Mouse (Mus musculus) layer of hippocampus, postnatal 14 days (tissue): ENCODE data around the gene Lin7c. TPM values are rescaled to one million over a fixed set of nuclear protein-coding genes. Genes with fewer than 3 reads are reported as not detected.
"Not testable (repeated sequence)": the region's sequence is repeated elsewhere in the genome, so short reads cannot be mapped to it uniquely, and the experiment has no call there.

Experiments
- DNase-seq, 2 experiments: peaks; one replicate each; pipeline ENCODE4 v3.0.0; 2021 to 2022; ENCODE audit warnings: low spot score in 2 of 2, mixed read lengths in 1 of 2
- long read RNA-seq, 2 experiments: library from polyadenylated mRNA; stranded (forward); transcript quantifications; one replicate each; pipeline ENCODE4 v2.0.0; 2021
- total RNA-seq, 2 experiments: library from RNA; stranded (reverse); gene quantifications; 2 replicates each; pipeline ENCODE4 v1.2.3; 2021

Gene Lin7c
- total RNA-seq = 100 to 1,000 TPM; 109 to 116 TPM
- long read RNA-seq, experiment 1, full-length matches to known transcripts = 91 of 109 reads
- long read RNA-seq, experiment 1, partial matches to known transcripts = 6 of 109 reads
- long read RNA-seq, experiment 1, other reads (novel, unspliced or antisense) = 12 of 109 reads
- long read RNA-seq, experiment 2, full-length matches to known transcripts = 105 of 120 reads
- long read RNA-seq, experiment 2, partial matches to known transcripts = 14 of 120 reads
- long read RNA-seq, experiment 2, other reads (novel, unspliced or antisense) = 1 of 120 reads

GRCm38 (mm10) chr2:109890597-109890996 lies at the start of gene Lin7c:
TSS of gene Lin7c (plus strand) at chr2:109890853.
- peak; percentile 92 to 96 for DNase-seq

- DNase-seq = no peak
Measured at GRCm38 (mm10) chr2:109846401-109846800, 44.3 kb upstream of the Lin7c start.

- no peak for DNase-seq
Measured at GRCm38 (mm10) chr2:109848305-109848704, 42.3 kb upstream of the Lin7c start.

DNA sequence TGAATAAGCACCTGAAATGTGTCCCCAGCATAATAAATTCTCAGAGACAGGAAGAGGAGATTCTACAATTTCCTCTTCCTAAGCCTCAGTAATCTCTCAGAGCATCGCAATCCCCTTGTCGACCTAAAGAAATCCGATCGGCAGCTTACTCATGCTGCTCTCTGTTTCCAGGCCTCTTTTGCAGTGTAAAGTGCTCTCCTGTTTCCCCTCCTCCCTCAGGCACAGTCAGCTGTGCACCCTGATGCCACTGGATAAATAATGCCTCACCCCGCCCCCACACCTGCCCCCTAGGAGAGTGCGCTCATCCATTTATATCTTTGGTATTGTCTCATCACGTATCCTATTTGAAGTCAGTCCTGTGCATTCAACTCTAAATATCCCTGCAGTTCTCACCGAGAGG lies 41.9 kb upstream of the Lin7c start:
- no peak for DNase-seq

DNA sequence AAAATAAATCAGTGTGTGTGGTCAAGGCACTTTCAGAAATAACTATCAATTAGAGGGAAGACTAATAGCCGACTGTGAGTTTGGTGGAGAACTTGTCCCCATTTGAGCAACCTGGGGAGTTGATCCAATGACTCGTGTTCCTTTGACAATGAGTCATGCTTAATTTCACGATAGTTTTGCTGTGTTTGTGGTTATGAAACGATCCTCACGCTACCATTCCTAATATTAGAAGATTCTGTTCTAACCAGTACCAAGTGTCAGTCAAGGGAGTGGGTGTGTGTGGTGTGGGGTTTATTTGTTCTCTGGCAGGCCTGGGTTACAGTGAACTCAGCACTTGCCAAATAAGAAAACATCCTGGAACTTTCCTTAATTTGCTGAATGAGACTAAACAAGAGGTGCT lies 35.1 kb upstream of the Lin7c start:
- no peak for DNase-seq

GRCm38 (mm10) chr2:109859671-109860070 lies 31.0 kb upstream of the Lin7c start:
- peak; percentile 14 to 66 for DNase-seq

GRCm38 (mm10) chr2:109860832-109861231 lies 29.8 kb upstream of the Lin7c start:
- no peak for DNase-seq

DNA sequence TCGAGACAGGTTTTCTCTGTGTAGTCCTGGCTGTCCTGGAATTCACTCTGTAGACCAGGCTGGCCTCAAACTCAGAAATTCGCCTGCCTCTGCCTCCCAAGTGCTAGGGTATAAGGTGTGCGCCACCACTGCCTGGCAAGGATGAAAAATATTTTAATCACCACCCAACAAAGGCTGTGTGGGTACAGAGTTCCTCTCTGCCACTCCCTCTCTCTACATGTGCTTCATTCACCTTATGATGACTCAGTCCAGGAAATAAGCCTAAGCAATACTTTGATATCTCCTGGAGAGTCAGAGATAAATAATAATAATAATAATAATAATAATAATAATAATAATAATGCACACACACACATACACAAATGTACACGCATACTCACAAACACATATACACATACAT lies 11.2 kb upstream of the Lin7c start:
- DNase-seq = not testable (repeated sequence)

GRCm38 (mm10) chr2:109881111-109881510 lies 9.5 kb upstream of the Lin7c start:
- DNase-seq = no peak

DNA sequence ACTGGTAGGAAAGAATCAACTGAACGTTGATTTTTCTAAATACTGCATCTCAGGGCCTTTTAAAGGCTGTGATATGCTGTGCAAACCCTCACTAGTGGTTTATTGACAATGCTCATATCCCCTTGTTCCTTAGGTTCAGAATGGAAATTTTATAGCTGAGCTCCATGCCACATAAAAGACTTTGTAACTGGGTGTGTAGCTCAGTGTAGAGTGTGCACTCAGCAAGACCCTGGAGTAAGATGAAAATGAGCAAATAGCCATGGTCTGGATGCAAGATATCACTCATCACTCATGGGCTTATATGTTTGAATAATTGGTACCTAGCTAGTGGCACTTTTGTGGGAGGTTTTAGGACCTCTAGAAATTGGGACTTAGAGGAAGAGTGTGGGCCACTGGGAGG lies 9.0 kb upstream of the Lin7c start:
- DNase-seq = no peak

DNA sequence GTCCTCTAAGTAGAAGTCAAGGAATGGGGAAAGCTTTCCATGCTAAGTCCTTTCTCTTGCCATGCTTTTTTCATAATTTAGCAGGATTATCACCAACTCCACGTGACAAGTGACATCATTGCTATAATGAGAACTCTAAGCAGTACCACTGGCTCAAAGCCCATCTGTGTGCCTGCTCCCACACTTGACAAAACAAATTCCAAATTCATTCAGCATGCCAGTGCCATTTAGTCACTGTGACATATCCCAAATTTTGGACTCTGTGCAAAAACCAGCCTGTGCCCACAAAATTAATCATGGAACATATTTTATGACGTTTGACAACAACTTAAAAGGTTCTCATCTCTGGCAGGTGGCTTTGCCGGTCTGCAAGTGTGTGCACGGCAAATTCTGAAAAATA lies 6.5 kb upstream of the Lin7c start:
- peak in 1 of 2 experiments; percentile 62 for DNase-seq

DNA sequence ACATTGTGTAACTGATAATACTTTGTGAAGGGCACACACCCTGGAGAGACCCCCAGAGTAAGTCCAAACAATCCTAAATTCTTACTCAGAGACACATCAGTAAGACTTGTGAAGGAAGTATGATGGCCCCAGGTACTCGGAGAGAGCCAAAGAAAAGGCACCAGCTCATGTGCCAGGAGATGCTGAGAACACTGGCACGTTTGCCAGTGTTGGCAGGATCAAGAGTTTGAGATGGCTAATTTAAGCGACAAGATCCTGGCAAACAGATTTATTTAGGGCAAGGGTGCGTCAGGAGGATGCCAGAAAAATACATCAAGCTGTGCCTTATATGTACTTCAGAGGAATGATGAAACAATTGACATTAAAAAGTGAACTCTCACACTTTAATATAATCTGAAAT lies 6.1 kb upstream of the Lin7c start:
- no peak for DNase-seq

DNA sequence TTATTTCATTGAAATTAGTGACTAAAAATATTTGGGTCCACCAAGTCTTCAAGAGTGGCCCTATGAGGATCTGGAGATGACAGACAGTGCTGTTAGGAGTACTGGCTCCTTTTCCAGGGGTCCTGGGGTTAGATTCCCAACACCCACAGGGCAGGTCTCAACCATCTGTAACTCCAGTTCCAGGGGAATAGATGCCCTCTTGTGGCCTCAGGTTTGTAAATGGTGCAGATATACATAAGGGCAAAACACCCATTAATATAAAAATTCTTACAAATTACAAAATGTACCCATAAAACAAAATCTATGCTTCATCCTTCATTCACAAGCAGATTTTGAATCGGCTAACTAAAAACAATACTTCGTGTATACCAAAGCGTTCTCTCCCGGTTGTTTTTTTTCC lies 585 bp upstream of the Lin7c start:
- DNase-seq = peak in 1 of 2 experiments; percentile 18

- DNase-seq = no peak
Measured at GRCm38 (mm10) chr2:109891031-109891430, 378 bp downstream of the Lin7c start.

DNA sequence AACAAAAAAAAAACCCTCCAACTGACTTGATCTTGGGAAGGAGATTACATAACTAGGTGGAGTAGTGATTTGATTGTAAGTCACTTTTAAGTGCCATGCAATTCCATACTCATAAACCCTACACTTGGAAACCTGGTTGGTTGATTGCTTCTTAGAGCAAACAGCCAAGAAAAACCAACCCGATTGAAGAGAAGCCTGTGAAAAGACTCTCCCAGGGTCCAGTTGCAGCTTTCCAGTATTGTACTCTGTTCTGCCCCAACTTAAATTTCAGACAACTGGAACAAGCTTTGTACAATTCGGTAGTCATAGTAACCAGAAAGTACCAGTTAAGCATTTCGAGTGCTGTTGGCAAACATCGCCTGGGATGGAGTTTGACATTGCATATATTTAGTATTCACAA lies 818 bp downstream of the Lin7c start:
- DNase-seq = peak in 1 of 2 experiments; percentile 46

- no peak for DNase-seq
Measured at GRCm38 (mm10) chr2:109896311-109896710, 5.7 kb downstream of the Lin7c start.

GRCm38 (mm10) chr2:109902869-109903268 lies 12.2 kb downstream of the Lin7c start:
- no peak for DNase-seq

- DNase-seq = peak; percentile 88 to 96
Measured at GRCm38 (mm10) chr2:109904171-109904821, 13.6 kb downstream of the Lin7c start.

DNA sequence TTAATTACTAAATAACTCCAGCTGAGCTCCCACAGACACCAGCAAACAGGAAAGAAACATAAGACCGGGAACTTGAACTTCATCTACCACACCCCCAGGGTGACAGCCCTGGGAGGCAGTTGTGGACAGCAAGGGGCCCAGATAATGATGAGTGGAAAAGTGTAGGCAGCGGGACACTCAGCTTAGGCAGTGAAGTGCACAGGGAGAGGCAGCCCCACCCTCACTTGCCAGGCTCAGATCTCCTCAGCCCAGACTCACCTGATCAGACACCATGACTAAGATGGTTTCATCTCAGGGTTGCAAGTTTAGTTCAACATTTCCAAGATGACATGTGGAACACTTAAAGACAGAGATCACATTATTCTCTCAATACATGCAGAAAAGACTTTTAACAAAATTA lies 18.5 kb downstream of the Lin7c start:
- no peak for DNase-seq

DNA sequence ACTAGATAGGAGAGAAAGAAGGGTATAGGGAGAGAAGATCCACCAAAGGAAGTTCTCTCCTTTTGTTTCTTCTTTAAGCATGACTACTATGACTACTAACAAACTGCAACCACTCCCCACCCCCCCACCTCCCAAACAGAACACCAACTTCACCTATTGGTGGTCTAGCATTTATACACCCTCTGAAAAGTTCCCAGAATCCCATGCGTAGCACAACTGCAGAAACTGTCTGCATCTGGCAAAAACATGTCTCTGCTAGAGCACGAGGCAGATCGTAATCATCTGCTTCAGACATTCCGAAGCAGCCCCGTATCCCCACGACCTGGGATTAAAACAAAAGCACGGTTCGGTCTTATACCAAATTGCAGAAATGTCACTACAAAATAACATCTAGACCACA lies 21.6 kb downstream of the Lin7c start:
- no peak for DNase-seq

DNA sequence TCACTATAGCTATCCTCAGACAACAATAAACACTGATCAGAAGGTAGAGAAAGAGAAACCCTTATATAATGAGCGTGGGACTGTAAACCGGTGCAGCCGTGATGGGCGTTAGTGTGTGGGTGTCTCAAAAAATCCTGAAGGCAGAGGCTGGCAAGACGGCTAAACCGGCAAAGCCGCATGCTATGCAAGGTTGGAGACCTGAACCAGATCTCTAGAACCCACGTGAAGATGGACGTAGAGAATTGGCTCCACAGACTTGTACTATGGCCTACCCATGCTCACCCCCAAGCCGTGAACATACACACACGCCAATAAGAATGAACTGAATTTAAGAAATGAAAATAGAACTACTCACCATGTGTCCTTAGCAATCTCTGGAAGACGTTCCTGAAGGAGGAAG lies 22.1 kb downstream of the Lin7c start:
- no peak for DNase-seq

- no peak for DNase-seq
Measured at GRCm38 (mm10) chr2:109913241-109913640, 22.6 kb downstream of the Lin7c start.

GRCm38 (mm10) chr2:109914601-109915000 lies 23.9 kb downstream of the Lin7c start:
- no peak for DNase-seq
